Mouse (Mus musculus) cerebellum, adult 8-10 months (tissue): ENCODE results near the gene Bag2.
A peak's percentile ranks its signal among the peaks of the same experiment; 100 is the strongest.
"Not testable (repeated sequence)": the region's sequence is repeated elsewhere in the genome, so short reads cannot be mapped to it uniquely, and the experiment has no call there.

Source experiments
- DNase-seq: peaks from one replicate; pipeline ENCODE4 v3.0.0; 2022

Bag2 gene

GRCm38 (mm10) chr1:33757491-33758041, at the start of gene Bag2:
Gene Bag2 (minus strand): TSS chr1:33757795.
- DNase-seq: peak; percentile 61

GRCm38 (mm10) chr1:33803323-33803722, 45.7 kb upstream of the Bag2 start:
- DNase-seq: no peak

DNA sequence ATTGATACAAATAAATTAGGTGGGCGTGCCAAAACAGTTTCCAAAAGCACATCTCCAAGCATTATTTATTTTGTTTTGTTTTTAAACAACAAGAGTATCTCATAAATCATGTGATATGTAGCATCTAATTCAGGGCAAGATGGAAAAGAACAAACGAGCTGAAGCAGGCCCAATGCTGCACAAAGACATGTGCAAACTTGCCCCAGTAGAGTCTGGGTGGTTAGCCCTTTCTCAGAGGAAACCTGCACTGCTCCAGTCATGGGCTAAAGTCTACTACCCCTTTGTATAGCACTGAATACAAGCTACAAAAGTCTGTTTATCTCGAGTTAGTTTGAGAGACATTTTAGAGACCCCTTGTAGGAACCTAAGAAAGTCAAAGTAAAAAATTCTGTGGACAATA, 42.0 kb upstream of the Bag2 start:
- no peak for DNase-seq

GRCm38 (mm10) chr1:33788493-33788892, 30.9 kb upstream of the Bag2 start:
- no peak for DNase-seq

DNA sequence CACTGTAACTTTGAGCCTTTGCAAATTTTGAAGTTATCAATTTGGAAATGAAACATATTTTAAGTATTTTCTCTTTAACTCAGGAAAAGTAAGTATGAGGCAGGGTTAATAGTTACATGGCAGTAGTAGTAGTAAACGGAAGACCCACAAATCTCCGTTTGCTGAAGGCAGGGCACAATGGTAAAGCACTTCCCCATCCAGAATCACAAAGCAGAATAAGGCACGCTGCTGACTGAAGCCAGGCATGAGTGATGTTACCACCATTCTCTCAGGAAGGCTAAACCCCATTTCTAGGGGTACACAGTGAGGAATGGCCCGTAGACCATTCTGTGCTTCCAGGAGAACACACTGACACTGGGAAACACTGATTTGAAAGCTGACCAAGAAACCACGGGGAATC, 30.5 kb upstream of the Bag2 start:
- no peak for DNase-seq

DNA sequence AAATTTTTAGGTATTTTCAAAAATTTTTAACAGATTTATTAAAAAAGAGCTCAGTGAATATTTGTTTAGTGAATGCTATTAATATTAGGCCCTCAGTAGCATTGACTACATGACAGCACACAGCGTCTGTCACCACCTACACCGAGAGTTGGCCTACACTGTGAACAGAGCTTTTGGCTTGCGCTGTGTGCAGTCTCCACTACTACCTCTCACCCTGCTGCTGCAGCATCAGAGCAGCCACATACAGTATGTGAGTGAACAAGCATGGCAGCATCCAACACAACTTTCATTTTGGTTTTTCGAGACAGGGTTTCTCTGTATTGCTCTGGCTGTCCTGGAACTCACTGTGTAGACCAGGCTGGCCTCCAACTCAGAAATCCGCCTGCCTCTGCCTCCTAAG, 27.0 kb upstream of the Bag2 start:
- DNase-seq: no peak

DNA sequence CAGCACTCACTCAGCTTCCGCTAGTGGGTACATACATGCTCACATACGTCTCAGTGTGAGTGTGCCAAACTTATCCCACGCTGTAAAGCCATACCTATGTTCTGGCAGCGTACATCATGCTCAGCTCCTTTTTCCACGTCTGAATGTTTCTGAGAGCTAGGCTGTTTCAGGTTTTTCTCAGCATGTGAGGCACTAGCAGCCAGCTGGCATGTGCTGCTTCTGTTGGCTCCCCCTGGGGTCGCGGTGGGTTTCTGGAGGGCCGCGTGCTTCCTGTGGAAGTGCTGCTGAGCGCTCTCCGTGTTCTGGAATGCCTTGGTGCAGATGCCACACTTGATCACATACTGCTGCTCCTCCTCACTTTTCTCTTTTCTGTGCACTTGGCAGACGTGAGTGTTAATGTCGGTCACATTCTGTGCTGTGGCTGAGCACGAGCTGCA, 18.6 kb upstream of the Bag2 start:
- no peak for DNase-seq

DNA sequence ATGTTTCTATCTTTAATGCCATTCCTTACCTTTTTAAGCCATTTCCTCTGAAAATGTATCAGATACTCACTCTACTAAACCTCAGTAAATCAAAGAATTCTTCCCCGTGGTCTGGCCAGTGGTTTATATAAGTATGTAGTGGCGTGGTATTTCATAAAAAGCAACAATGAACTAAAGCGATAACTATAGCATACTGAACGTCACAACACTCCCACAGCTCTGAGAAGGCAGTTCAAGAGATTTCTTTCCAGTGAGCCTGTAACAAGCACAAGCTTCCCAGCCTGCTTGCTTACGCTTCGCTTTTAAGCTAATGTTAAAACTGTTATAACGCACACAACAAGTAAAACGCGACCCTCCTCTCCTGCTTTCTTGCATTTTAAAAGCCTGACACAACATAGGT, 14.5 kb upstream of the Bag2 start:
- no peak for DNase-seq

DNA sequence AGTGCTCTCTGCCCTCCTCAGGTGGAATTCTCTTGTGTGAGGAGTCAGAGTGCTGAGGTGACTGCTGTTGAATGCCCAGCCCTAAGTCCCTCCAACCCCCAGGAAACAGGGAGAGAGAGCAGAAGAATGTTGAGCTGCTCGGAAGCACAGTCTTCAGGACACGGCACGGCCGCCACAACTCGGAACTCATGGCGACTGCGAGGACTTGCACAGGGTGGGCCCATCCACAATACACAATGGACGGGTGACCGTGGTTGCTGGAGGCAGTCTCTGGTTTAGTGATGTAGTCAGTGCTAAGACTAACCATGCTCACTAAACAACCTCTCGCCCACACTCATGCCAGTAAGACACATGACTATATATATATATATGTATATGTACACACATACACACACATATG, 14.0 kb upstream of the Bag2 start:
- no peak for DNase-seq

DNA sequence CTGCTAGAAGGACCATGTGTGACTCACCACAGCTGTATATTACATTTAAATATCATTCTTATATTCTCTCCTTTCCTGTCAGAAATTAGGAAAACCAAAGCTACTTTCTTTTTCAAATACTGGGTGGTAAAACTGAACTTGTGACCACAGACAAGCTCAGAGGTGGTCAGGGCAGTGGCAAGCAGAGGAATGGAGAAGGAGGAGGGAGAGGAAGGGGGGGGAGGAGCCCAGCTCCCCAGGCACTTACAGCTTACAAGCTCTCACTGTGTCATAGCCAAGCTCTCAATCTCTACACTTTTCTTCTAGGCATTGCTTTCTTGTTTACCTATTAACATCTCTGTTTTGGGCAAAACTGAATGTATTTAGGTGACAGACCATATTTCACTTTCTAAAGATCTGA, 11.2 kb upstream of the Bag2 start:
- no peak for DNase-seq

GRCm38 (mm10) chr1:33768091-33768787, 10.6 kb upstream of the Bag2 start:
- DNase-seq: no peak

DNA sequence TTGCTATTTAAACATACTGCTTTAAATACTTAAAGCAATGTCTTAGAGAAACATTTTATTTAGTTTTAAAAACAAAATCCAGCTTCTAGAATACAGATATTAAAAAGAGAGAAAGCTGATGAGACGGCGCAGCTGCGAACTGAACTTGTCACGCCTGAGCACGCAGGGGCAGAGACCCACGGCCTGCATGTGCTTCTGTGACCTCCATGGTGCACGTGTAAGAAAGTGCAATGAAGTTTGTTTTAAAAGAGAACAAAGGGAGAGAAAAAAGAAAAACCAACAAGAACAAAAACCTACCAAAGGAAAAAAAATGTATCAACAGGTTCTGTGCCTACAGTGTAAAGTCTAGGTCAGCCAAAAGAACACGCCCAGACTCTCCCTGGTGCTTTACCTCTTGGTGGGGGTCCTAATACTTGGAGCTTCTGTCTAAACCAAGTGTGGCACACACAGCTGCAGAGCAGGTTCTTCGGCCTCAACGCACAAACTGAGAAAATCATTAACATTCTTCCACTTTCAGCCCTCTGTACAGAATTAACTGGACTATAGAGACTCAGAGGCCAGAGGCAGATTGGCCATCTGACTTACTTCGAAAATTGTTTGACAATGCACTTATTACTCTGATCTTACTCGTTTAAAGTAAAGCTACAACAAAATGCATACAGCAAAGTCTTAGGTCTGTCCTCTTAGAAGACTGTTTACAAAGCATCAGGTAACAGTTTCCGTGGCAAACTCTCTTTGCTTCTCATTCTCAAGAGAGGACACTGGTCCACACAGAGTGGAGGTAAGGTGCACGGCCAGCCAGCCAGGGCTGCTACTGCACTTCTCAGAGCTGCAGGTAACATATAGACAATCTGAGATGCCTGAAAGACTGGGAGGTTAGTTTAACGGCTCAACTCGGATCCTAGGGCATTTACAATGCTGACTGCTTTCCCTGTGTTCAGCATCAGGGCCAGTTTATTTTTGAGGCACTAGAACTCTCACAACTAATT, 9.2 kb upstream of the Bag2 start:
- DNase-seq: no peak

DNA sequence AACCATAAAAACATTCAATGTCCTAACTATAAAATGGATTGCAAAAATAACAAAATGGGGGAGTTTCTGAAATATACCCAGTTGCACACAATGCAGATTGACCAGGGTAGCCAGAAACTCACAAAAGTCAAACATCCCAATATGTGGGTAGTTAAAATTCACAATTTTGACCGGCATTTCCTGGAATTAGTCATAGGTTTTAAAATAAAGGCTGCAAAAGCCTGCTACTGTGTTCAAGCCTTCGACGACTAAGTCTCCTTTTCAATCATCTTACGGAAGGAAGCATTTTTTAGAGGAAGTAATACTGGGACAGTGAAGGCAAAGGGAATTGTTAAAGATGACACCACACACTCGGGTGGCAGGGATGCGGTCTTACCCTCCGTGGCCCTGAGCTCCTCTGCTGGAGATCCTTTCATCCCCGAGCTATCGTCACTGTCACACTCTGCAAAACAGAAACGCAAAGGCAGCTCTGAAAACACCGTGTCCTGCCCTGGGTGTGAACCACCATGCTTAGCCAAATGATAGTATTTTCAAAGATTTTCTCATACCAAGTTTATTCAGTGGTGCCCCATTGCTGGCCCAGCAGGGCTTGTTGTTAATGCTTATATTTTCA, 8.0 kb upstream of the Bag2 start:
- DNase-seq: no peak

GRCm38 (mm10) chr1:33763826-33764225, 6.2 kb upstream of the Bag2 start:
- DNase-seq: no peak

DNA sequence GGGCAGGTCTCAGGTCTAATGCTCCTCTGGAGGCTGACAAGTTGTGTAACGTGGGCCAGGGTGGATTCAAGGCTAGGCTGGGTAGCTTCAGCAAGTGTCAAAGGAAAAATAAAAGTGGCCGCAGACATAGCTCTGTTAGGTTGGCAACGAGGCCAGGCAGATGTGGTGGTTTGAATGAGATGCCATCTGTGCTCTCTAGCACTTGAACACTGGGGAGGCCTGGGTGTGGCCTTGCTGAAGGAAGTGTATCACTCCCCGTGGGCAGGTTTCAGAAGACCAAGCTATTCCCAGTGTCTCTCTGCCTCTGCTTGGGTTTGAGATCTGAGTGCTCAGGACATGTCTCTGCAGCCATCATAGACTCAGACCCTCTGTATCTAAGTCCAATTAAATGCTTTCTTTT, 893 bp upstream of the Bag2 start:
- no peak for DNase-seq

DNA sequence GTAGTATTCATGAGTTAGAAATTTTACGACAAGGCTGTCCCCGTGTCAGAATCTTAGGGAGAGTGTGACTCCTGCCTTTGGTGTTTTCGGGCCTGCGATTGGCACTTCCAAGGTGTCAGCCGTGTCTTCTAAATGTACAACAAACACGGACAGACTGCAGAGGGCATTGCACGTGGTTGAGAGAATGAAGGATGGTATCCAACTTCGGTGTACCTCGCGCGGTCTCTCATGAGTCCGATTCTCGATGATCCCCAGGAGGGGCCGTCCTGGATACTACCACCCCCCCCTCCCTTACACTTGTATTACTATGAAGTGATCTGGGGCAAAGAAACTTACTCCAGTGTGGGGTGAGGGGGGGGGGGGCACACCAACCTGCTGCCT, 572 bp downstream of the Bag2 start:
- DNase-seq: peak; percentile 25

GRCm38 (mm10) chr1:33756258-33757032, 1.1 kb downstream of the Bag2 start:
- no peak for DNase-seq

DNA sequence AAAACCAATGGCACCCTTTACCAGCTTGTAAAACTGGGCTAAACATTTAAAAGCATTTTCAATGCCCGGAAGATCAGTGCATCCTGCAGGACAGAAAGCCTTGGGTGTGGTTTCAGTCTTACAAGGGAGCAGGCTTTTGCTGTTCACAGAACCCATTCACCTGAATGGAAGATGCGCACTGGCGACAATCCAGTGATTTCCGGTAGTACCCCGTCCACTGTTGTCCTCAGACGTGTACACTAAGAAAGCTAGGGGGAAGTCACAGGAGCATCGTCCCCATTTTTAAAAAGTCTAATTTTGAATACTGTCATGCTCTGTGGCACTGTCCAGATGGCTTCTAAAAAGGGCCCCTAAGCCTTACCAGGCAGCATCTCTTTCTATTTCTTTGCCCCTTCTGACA, 1.8 kb downstream of the Bag2 start:
- no peak for DNase-seq

DNA sequence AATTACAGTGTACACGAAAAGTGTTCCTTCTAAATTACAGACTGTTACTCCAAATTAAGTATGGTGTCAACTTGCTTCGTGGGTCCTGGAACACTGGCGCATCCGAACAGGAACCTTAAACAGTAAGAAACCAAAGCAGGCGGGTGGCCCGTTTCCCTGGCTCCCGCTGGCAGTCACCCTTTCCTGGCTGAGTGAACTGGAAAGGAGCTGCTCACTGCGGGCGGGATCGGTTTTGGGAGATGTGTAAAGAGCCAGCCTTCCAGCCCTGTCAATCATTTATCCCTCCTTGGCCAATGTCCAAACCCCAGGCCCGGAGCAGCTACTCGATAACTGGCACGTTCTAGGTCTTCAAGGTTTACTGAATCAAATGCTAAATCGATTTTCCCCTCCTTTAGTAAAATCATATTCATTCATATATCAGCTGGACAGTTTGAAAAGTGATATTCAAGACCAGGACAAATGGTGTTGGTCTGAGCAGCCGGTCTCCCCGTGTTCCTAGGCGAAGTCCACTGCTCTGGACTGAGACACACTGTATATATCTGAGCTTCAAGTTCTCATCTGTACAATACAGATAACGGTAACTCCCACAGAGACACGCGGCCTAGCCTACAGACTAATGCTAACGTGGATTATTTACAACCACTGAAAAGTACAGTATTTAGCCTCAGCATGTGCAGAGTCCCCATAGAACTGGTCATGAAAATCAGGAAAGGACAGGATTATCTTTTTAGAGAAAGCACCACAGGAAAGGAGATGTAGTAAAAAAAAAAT, 2.4 kb downstream of the Bag2 start:
- DNase-seq: no peak

DNA sequence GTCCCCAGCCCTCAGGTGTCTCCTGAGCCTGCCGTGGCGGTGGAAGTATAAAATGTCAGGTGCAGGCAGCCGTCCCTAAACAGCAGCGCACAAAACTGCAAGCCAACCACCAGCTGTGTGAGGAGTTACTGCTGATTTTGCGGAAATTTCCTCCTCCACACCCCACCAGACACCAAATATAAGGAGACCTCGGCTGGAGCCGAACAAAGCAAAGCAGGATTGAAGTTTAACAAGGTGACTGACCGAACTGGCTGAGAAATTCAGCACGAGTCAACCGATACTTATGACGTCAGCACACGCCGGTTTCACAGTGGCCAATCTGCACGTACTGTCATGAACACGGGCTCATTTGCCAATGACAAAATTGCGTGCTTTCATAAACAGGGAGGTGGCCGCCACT, 3.5 kb downstream of the Bag2 start:
- no peak for DNase-seq

DNA sequence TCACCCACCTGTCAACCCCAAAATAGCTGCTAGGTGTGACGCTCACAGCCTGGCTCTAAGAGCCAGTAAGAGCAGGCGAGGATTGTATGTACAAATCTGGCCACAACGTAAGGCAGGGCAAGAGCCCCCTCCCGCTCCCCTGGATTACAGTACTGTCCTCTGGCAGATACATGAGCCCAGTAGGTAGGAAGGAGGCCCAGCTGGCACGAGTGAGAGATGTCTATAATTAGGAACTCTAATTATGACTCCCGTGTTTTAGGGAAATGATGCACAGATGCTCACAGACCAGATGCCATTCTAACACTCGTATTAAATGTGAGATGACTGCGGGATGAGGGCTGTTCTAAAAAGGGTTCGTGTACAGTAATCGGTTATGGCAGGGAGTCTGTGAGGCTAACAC, 6.3 kb downstream of the Bag2 start:
- peak; percentile 40 for DNase-seq

DNA sequence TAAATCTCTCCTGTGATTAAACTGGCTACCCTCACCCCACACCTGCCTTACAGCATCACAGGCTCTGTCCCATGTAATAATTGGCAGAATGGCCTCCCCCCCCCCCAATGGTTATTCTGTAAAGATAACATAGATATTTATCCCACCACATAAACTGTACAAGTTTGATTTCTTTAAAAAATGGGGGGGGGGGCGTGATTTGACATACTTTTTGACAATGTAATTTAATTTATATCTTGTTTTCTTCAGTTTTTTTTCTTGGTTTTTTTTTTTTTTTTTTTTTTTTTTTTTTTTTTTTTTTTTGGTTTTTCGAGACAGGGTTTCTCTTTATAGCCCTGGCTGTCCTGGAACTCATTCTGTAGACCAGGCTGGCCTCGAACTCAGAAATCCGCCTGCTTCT, 7.9 kb downstream of the Bag2 start:
- not testable (repeated sequence) for DNase-seq
